Mouse (Mus musculus) neural tube, embryonic 13.5 days (tissue): ENCODE measurements around the gene Rasip1. TPM values are rescaled to one million over a fixed set of nuclear protein-coding genes. Genes with fewer than 3 reads are reported as not detected.
"Not testable (repeated sequence)": the region's sequence is repeated elsewhere in the genome, so short reads cannot be mapped to it uniquely, and the experiment has no call there.

Experiments
- ATAC-seq: fragments of 200-750 bp; cut with Nextera tagmentation; 2 replicates; pipeline ENCODE4 v1.8.0; 2017; ENCODE audit warnings: low read depth, mild to moderate bottlenecking, moderate TSS enrichment, moderate library complexity
- H3K27ac ChIP-seq: fragments of 300-500 bp; sonication (generic); replicated peaks from 2 replicates; pipeline ENCODE4 v1.5.1; 2015; ENCODE audit warnings: moderate library complexity, mild to moderate bottlenecking, inconsistent platforms
- H3K27me3 ChIP-seq: fragments of 300-500 bp; sonication (generic); 2 replicates; pipeline ENCODE4 v1.6.1; 2015; ENCODE audit warnings: mild to moderate bottlenecking, inconsistent platforms
- H3K36me3 ChIP-seq: fragments of 300-500 bp; sonication (generic); 2 replicates; pipeline ENCODE4 v1.6.1; 2015; ENCODE audit warnings: mild to moderate bottlenecking, inconsistent platforms
- H3K4me1 ChIP-seq: fragments of 300-500 bp; sonication (generic); replicated peaks from 2 replicates; pipeline ENCODE4 v1.6.1; 2015; ENCODE audit warnings: inconsistent platforms
- H3K4me2 ChIP-seq: fragments of 300-500 bp; sonication (generic); 2 replicates; pipeline ENCODE4 v1.6.1; 2015; ENCODE audit warnings: inconsistent platforms, mild to moderate bottlenecking, moderate library complexity
- H3K4me3 ChIP-seq: fragments of 300-500 bp; sonication (generic); 2 replicates; pipeline ENCODE4 v1.5.1; 2015; ENCODE audit warnings: mild to moderate bottlenecking, inconsistent platforms
- H3K9ac ChIP-seq: fragments of 300-500 bp; sonication (generic); 2 replicates; pipeline ENCODE4 v1.6.1; 2015; ENCODE audit warnings: moderate library complexity, mild to moderate bottlenecking, inconsistent platforms
- H3K9me3 ChIP-seq: fragments of 300-500 bp; sonication (generic); 2 replicates; pipeline ENCODE4 v1.6.1; 2016; ENCODE audit warnings: inconsistent platforms
- WGBS: fragments of 180-500 bp; shearing (Covaris S2); methylation state at CpG from one replicate; pipeline ENCODE4 v1.1.7; 2015; 5-methylcytosine and 5-hydroxymethylcytosine counted together
- polyA plus RNA-seq: library from polyadenylated mRNA; unstranded; fragments of >200 nt; fragmentation: Nextera tagmentation; extraction: Ambion mirVana; gene quantifications from 2 replicates; pipeline ENCODE4 v1.2.1, GENCODE M21; 2015

Rasip1 gene
- polyA plus RNA-seq, 1 experiment from 2014 or later, result 13.1 TPM

DNA sequence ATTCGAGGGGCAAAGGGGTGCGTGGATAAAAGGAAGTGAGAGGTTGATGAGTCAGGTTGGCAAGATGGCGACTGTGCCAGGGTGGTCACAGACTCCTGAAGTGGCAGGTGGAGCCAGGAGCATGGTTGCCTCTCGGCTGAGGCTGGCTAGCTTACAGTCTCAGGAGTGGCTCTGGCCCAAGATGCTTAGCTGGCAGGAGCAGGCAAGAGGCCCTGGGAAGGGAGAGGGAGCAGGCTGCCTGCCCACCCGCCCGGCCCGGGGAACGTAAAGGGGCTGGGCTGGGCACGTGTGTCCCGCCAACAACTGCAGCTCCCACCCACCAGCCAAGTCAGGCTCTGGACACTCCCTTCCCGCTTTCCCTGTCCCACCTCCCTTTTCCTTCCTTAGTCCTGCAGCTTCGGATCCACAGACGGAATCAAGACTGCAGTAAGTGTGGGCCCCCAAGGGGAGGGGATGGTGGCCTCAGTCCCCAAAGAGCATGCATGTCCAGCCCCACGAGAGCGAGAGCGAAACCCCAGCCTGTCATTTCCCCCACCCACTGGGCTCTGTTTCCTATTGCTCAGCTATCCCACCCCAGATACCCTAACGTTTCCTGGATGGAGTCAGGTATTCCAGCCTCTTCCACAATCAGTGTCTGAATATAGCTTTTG, 14.2 kb downstream of the Rasip1 start:
- H3K27ac ChIP-seq, result no peak overlapping the region
- no peaks in the 10 kb centered on the region for H3K9me3 ChIP-seq
- no peaks in the 10 kb centered on the region for H3K27me3 ChIP-seq
- no peak overlapping the region for H3K4me3 ChIP-seq
- H3K4me2 ChIP-seq, result peak overlapping the region; percentile 83
- H3K9ac ChIP-seq, result peak overlapping the region; percentile 18; the same call in 1 of the 2 replicates
- 69% methylated on average over 15 of the region's 17 CpGs for WGBS
- H3K36me3 ChIP-seq, result peaks cover 5% of the 10 kb centered on the region
- H3K4me1 ChIP-seq, result peaks cover 44% of the 10 kb centered on the region
- no peak for ATAC-seq

DNA sequence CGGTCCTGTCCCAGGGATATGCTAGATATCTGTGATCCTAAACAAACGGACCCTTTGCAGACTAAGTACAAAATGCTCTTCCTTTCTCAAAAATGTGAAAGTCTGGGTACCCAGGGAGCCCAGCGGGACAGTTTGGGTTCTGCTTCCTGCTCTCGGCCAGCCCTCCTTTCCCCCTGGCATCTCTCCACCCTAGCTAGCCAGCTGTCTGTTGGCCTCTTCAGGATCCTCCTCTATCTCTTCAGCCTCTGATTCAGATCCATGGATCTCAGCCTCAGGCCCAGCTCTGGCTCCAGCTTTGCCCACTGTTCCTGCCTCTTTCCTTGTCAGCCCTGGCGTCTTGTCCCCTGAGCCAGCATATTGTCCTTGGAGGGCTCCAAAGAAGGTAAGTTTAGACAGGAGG, 14.8 kb downstream of the Rasip1 start:
- no peak overlapping the region; the same call in none of the 2 replicates for H3K9ac ChIP-seq
- peaks cover 44% of the 10 kb centered on the region for H3K4me1 ChIP-seq
- H3K36me3 ChIP-seq, result no peaks in the 10 kb centered on the region
- WGBS, result 85% methylated on average over 5 of the region's 5 CpGs
- H3K9me3 ChIP-seq, result no peaks in the 10 kb centered on the region
- H3K4me2 ChIP-seq, result peak overlapping the region; percentile 83
- H3K27ac ChIP-seq, result no peak overlapping the region
- ATAC-seq, result no peak
- no peaks in the 10 kb centered on the region for H3K27me3 ChIP-seq
- no peak overlapping the region for H3K4me3 ChIP-seq

DNA sequence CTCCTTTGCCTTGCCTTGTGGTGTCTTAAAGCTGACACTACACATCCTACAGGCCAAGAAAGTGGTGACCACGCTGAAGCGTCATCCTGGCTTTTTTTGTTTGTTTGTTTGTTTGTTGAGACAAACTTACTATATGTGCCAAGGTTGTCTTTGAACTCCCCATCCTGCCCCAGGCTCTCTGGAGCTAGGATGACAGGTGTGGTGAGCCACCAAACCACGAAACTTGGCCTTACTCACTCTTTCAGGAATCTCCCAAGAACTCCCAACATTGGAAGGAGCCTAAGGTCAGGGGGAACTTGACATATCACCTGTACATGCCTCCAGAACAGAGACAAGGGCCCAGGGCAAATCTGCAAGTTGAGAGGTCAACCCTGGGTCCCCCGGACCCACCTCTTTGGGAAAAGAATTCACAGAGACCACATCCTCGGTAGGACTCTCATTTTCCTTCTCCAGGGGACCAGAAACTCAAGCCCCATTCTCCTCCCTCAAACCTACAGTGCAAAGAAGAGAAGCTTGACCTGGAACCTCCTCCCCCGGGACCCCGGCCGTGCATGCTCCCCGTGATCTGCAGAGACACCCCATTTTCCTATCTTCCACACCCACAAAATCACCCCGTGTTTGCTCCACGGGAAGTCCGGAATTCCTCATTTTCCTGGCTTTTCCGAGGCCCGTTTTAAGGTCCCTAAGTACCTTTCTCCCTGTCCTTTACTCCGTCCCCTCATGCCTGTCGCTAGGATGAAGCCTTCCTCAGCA, 15.4 kb downstream of the Rasip1 start:
- peak overlapping the region; percentile 47 for H3K4me3 ChIP-seq
- 39% methylated on average over 16 of the region's 16 CpGs for WGBS
- no peaks in the 10 kb centered on the region for H3K9me3 ChIP-seq
- H3K27me3 ChIP-seq, result no peaks in the 10 kb centered on the region
- no peaks in the 10 kb centered on the region for H3K36me3 ChIP-seq
- H3K4me1 ChIP-seq, result peaks cover 44% of the 10 kb centered on the region
- peak overlapping the region; percentile 94 for H3K27ac ChIP-seq
- no peak for ATAC-seq
- H3K9ac ChIP-seq, result peak overlapping the region; percentile 80
- H3K4me2 ChIP-seq, result peak overlapping the region; percentile 83

DNA sequence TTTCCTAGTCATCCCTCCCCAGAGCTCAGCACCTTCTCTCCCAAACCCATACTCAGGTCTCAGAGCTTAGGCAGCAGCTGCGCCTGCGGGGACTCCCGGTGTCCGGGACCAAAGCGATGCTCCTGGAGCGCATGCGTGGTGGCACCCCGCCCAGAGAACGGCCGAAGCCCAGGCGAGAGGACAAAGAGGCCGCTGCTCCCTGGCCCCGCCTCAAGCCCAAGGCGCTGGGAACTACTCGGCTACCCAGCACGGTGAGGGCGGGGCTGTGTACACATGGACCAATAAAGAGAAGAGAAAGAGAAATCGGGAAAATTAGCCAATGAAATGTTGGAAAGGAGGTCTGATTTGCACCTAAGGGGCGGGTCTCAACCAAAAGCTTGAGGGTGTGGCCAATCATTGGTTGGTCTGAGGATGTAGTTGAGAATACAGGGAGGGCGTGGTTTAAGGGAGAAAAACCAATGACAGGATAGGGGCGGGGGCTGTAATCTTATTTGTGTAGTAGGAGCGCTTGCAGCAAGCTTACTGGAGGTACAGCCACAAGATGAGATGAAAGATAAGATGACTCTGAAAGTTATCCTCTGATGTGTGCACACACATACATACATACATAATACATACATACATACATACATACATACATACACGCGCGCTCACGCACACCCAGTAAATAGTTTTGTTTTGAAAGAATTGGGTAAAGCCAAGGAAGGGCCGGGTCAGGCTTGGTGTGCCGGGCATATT, 16.3 kb downstream of the Rasip1 start:
- Histone ChIP-seq H3K9ac (peak overlapping the region; percentile 80), H3K4me2 (peak overlapping the region; percentile 83), H3K27ac (peak overlapping the region; percentile 94), H3K4me3 (peak overlapping the region; percentile 47), H3K4me1 (peaks cover 35% of the 10 kb centered on the region), H3K36me3 (no peaks in the 10 kb centered on the region), H3K27me3 (no peaks in the 10 kb centered on the region), H3K9me3 (no peaks in the 10 kb centered on the region)
- 1% methylated on average over 28 of the region's 28 CpGs for WGBS
- peak; percentile 92 for ATAC-seq

DNA sequence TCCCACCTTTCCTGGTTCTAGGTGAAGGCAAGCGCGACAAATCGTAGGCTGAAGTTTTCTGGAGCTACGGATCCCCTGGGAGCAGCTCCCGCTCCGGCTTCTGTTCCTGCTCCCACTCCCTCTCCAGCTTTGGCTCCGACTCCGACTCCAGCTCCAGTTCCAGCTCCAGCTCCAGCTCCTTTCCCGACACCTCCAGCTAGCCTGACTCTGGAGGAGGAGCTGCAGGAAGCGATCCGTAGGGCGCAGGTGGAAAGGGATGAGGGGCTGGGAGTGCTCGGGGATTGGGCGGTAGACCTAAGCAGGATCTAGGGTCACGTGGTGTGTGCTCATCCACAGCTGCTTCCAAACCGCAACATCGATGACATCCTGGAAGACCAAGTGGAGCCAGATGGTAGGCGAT, 16.9 kb downstream of the Rasip1 start:
- peak overlapping the region; percentile 83 for H3K4me2 ChIP-seq
- peak overlapping the region; percentile 47 for H3K4me3 ChIP-seq
- H3K36me3 ChIP-seq, result no peaks in the 10 kb centered on the region
- H3K27me3 ChIP-seq, result no peaks in the 10 kb centered on the region
- peak; percentile 59 for ATAC-seq
- peak overlapping the region; percentile 89 for H3K27ac ChIP-seq
- 4% methylated on average over 18 of the region's 18 CpGs for WGBS
- peak overlapping the region; percentile 54 for H3K9ac ChIP-seq
- H3K9me3 ChIP-seq, result no peaks in the 10 kb centered on the region
- peaks cover 35% of the 10 kb centered on the region for H3K4me1 ChIP-seq

DNA sequence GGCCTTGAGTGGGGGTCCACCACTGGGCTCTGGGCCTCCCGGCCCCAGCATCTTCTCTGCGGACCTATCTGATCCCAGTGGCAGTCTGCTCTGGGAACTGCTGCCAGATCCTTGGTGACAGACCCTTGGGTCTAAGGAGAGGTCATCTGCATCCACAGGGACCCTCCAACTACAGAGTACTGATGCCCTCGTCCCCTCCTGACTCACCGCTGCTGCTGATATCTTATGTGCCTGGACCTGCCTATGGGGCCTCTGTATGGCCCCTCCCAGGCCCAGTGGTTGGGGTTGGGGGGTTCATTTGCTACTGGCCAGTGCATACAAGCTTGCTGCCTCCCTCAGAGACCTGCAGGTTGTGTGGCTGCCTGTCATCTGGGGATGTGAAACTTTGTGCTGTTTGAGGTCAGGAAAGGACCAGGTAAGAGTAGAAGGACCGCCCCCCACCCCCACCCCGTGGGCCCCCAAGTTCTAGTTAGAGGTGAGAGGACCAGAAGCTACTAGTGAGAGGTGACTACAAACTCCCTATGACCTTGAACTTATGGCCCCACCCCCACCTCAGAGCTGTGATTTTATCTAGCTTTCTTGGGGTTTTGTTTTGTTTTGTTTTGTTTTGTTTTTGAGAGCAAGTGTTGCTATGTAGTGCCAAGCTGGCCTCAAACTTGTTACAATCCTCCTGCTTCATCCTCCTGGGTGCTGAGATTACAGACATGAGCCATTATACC, 17.7 kb downstream of the Rasip1 start:
- ATAC-seq, result no peak
- Histone ChIP-seq H3K9me3 (no peaks in the 10 kb centered on the region), H3K36me3 (no peaks in the 10 kb centered on the region), H3K9ac (peak overlapping the region; percentile 54; the same call in 1 of the 2 replicates), H3K27ac (peak overlapping the region; percentile 89), H3K4me1 (peaks cover 35% of the 10 kb centered on the region), H3K4me2 (peak overlapping the region; percentile 83), H3K4me3 (peak overlapping the region; percentile 47; the same call in 1 of the 2 replicates), H3K27me3 (no peaks in the 10 kb centered on the region)
- 71% methylated on average over 6 of the region's 6 CpGs for WGBS

DNA sequence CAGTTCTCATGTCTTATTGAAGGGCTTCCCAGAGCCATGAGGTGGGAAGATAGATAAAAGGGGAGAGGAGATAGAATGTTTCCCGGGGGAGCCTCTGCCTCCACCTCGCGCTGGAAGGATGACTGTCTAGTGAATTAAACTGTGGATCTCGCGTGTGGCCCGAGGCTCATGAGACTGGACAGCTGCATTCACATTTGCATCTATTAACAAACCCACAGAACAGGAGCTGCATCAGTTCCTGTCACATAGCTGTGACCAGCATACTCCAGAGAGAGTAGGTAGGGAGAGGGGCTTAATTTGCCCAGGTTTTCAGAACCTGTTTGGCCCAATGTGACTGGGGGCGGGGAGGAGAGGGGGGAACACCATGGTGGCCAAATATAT, 18.3 kb downstream of the Rasip1 start:
- H3K9me3 ChIP-seq, result no peaks in the 10 kb centered on the region
- H3K27ac ChIP-seq, result no peak overlapping the region
- H3K9ac ChIP-seq, result no peak overlapping the region
- WGBS, result 51% methylated on average over 7 of the region's 7 CpGs
- ATAC-seq, result no peak
- no peak overlapping the region for H3K4me2 ChIP-seq
- no peak overlapping the region for H3K4me3 ChIP-seq
- H3K4me1 ChIP-seq, result peaks cover 35% of the 10 kb centered on the region
- no peaks in the 10 kb centered on the region for H3K27me3 ChIP-seq
- no peaks in the 10 kb centered on the region for H3K36me3 ChIP-seq

DNA sequence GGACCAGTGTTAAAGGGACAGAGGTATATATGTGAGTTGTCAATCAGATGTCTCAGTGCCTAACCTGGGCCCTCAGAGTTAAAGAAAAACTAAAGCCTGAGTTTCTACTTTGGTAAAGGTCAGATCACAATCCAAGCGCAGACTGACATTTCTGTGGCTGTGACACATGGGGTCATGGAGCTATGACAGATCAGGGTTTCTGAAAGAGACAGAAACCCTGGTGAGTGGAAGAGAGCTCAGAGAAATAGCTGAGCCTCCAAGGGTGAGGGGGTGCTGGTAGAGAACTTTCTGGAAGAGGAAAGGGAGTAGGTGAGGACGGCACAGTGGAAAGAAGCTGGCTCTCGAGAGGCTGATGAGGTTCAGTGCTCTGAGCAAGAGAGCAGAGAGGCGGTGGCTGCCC, 19.4 kb downstream of the Rasip1 start:
- Histone ChIP-seq H3K27me3 (no peaks in the 10 kb centered on the region), H3K4me2 (no peak overlapping the region), H3K27ac (no peak overlapping the region), H3K36me3 (no peaks in the 10 kb centered on the region), H3K4me1 (peaks cover 26% of the 10 kb centered on the region), H3K4me3 (no peak overlapping the region), H3K9me3 (no peaks in the 10 kb centered on the region), H3K9ac (no peak overlapping the region)
- 80% methylated on average over 4 of the region's 4 CpGs for WGBS
- no peak for ATAC-seq

DNA sequence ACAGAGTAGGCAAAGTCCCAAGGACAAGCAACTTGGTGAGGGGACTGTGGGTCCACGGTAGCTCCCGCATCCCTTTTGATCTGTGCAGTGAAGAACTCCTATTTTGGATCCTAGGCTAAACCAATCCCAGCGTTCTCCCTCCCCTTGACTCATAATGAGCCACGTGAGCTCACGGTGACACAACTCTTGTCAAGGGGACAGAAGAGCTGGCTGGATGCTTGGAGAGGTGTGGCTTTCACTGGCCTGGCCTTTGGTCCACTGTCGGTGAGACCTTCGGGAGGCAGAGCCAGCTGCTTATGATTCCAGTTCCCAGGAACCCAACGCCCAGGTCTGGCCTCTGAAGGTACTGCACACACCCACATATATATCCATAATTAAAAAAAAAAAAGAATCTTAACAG, 22.1 kb downstream of the Rasip1 start:
- Histone ChIP-seq H3K4me2 (no peak overlapping the region), H3K4me1 (peaks cover 8% of the 10 kb centered on the region), H3K4me3 (no peak overlapping the region), H3K36me3 (no peaks in the 10 kb centered on the region), H3K9ac (no peak overlapping the region), H3K9me3 (no peaks in the 10 kb centered on the region), H3K27me3 (no peaks in the 10 kb centered on the region), H3K27ac (no peak overlapping the region)
- ATAC-seq, result no peak
- WGBS, result 77% methylated on average over 8 of the region's 8 CpGs

DNA sequence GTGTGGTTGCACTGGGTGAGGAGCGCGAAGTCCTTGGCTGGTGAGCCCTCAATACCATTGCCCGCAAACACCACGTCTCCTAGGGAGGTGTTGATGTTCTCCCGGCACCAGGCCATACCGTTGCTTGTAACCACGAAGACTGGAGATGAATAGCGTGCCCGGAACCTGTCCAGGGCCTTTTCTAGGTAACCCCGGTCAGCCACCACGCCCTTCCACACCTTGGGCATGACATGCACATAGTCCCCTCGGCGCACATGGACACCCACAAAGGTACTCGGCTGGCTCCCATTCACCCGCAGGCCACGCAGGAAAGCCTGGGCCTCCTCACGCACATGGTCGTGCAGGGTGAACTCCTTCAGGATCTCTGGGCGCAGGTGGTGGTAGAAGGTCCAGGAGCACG, 23.2 kb downstream of the Rasip1 start:
- H3K27me3 ChIP-seq, H3K9ac ChIP-seq, H3K4me1 ChIP-seq, H3K9me3 ChIP-seq, H3K27ac ChIP-seq, H3K36me3 ChIP-seq, H3K4me2 ChIP-seq, H3K4me3 ChIP-seq, ATAC-seq: not testable (repeated sequence)
- 95% methylated on average over 20 of the region's 20 CpGs for WGBS

DNA sequence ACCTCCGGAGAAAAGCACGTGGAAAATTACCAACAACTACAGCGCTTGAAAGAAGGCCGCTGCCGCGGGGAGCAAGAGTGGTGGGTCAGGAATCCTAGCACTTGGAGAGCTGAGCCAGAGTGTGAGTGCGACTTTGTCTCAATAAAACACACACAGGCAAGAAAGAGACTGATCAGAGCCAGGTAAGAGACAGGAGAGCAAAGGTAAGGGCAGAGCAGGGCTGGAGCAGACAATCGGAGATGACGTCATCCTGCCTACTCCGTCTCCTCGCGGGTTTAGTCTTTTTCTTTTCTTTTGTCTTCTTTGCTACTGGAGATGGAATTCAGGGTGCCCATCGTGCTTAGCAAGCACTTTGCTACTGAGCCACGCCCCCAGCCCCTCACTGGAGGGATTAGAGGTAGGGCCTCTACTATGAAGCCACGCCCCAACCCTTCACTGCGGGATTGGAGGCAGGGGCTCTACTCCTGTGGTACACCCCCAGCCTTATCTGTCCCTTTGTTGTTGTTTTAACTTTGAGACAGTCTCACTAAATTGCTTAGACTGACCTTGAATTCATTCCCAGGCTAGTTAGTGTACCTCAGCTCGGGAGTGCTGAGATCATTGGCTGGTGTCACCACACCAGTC, 27.2 kb downstream of the Rasip1 start:
- no peaks in the 10 kb centered on the region for H3K36me3 ChIP-seq
- WGBS, result 32% methylated on average over 17 of the region's 17 CpGs
- no peak; the same call in 1 of the 2 replicates for ATAC-seq
- no peak overlapping the region for H3K27ac ChIP-seq
- H3K4me3 ChIP-seq, result no peak overlapping the region
- H3K4me2 ChIP-seq, result peak overlapping the region; percentile 39
- H3K9me3 ChIP-seq, result no peaks in the 10 kb centered on the region
- no peaks in the 10 kb centered on the region for H3K27me3 ChIP-seq
- H3K4me1 ChIP-seq, result peaks cover 4% of the 10 kb centered on the region; the same call in 1 of the 2 replicates
- H3K9ac ChIP-seq, result no peak overlapping the region
